Mouse (Mus musculus): ENCODE measurements at regions not wholly inside any gene's neighbourhood (a gene's known extent, or its start where the extent isn't known, plus 50 kb on each side); places are given as distances from the start of the nearest gene placed in this dataset.

GRCm38 (mm10) chr15:41329286-41329685 is 1195.1 kb downstream of the 9330182O14Rik start:
- Histone ChIP-seq H3K36me3 (ENCODE audit: control insufficient read depth in 1 of 2, insufficient read depth in 2 of 2, low read length in 2 of 2) (no peaks in the 10 kb centered on the region), H3K4me3 (ENCODE audit: control insufficient read depth in 1 of 2, insufficient read depth in 1 of 2, low read depth in 2 of 2, low read length in 2 of 2) (no peak overlapping the region), H3K9me3 (replicated peaks; ENCODE audit: insufficient read depth, low read length) (no peaks in the 10 kb centered on the region), H3K27ac (ENCODE audit: control insufficient read depth, low read depth, low read length) (no peak overlapping the region), H3K27me3 (ENCODE audit: control insufficient read depth in 1 of 2, insufficient read depth in 2 of 2, low read length in 2 of 2) (no peaks in the 10 kb centered on the region), H3K79me2 (ENCODE audit: control insufficient read depth, insufficient read depth, low read length, poor library complexity) (no peaks in the 10 kb centered on the region), H3K9ac (ENCODE audit: control insufficient read depth, low read depth, low read length, poor library complexity, severe bottlenecking) (no peak overlapping the region), H3K4me1 (ENCODE audit: control insufficient read depth in 1 of 2, insufficient read depth in 2 of 2, low read length in 2 of 2) (peaks cover 0 to 2% of the 10 kb centered on the region in 2 experiments; a peak in 1 of 4 replicates)
- TF ChIP-seq TBP (IDR thresholded peaks at IDR 0.05; ENCODE audit: low read depth, low read length) (no peak), GABPA (IDR thresholded peaks at IDR 0.05; ENCODE audit: low read depth, low read length) (peak; percentile 62; the same call in 1 of the 2 replicates)
- no peak for DNase-seq (ENCODE audit: low read depth, low spot score)

DNA sequence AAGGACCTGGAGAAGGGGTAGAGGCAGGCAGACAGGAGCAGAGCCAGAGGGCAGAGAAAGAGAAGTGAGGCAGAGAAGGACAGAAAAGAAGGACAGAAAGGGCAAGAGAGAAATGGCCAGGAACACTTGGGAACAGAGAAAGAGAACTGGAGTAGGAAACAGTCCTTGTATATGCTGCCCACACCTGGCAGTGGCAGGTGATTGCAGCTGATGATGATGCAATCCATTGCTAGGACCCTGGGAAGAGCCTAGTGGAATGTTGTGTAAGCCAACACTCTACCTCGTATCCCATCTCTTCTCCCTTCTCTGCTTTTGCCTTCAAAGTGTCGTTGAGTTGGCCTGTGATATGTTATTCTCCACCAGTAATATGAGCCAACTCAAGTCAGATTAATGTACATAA is 1195.9 kb downstream of the 9330182O14Rik start:
- H3K27me3 ChIP-seq (ENCODE audit: control insufficient read depth in 1 of 2, insufficient read depth in 2 of 2, low read length in 2 of 2), result no peaks in the 10 kb centered on the region
- H3K79me2 ChIP-seq (ENCODE audit: control insufficient read depth, insufficient read depth, low read length, poor library complexity), result no peaks in the 10 kb centered on the region
- TF ChIP-seq CTCF (IDR thresholded peaks at IDR 0.05 in 2 of 3, conservative IDR thresholded peaks at IDR 0.05 in 1 of 3; ENCODE audit: control insufficient read depth in 1 of 3, insufficient read depth in 1 of 3, low read depth in 2 of 3, low read length in 3 of 3, poor library complexity in 1 of 3, severe bottlenecking in 1 of 3), result peak in 1 of 3 experiments; percentile 3; a peak in 1 of 6 replicates
- TF ChIP-seq POLR2AphosphoS5 (IDR thresholded peaks at IDR 0.05; ENCODE audit: borderline replicate concordance, low read depth, low read length), result no peak
- no peaks in the 10 kb centered on the region for H3K9me3 ChIP-seq (replicated peaks; ENCODE audit: insufficient read depth, low read length)
- H3K4me3 ChIP-seq (ENCODE audit: control insufficient read depth in 1 of 2, insufficient read depth in 1 of 2, low read depth in 2 of 2, low read length in 2 of 2), result no peak overlapping the region
- H3K27ac ChIP-seq (ENCODE audit: control insufficient read depth, low read depth, low read length), result no peak overlapping the region
- no peaks in the 10 kb centered on the region for H3K36me3 ChIP-seq (ENCODE audit: control insufficient read depth in 1 of 2, insufficient read depth in 2 of 2, low read length in 2 of 2)
- no peak overlapping the region for H3K9ac ChIP-seq (ENCODE audit: control insufficient read depth, low read depth, low read length, poor library complexity, severe bottlenecking)
- H3K4me1 ChIP-seq (ENCODE audit: control insufficient read depth in 1 of 2, insufficient read depth in 2 of 2, low read length in 2 of 2), result peaks cover 0 to 2% of the 10 kb centered on the region in 2 experiments; a peak in 1 of 4 replicates
- DNase-seq (ENCODE audit: low read depth, low spot score), result no peak

DNA sequence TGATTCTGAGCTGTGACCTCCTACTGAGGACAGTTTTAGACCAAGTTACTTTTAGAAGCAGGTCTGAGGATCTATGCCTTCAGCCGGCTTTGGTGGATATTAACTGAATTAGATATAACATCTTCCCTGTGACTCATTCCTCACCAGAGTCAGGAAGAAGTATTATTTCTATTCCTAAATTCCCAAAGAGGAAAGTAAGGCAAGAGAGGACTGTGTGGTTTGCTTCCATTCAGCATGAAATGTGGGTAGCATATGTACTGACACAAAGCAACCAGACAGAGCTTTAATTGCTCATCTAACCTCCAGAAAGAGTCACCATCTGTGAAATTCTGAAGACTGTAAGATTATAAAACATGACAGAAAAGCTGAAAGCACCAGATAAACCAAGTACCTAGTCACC is 1198.3 kb downstream of the 9330182O14Rik start:
- Histone ChIP-seq H3K4me3 (ENCODE audit: control insufficient read depth in 1 of 2, insufficient read depth in 1 of 2, low read depth in 2 of 2, low read length in 2 of 2) (no peak overlapping the region), H3K79me2 (ENCODE audit: control insufficient read depth, insufficient read depth, low read length, poor library complexity) (no peaks in the 10 kb centered on the region), H3K27ac (ENCODE audit: control insufficient read depth, low read depth, low read length) (no peak overlapping the region), H3K9me3 (replicated peaks; ENCODE audit: insufficient read depth, low read length) (no peaks in the 10 kb centered on the region), H3K36me3 (ENCODE audit: control insufficient read depth in 1 of 2, insufficient read depth in 2 of 2, low read length in 2 of 2) (no peaks in the 10 kb centered on the region), H3K9ac (ENCODE audit: control insufficient read depth, low read depth, low read length, poor library complexity, severe bottlenecking) (no peak overlapping the region), H3K27me3 (ENCODE audit: control insufficient read depth in 1 of 2, insufficient read depth in 2 of 2, low read length in 2 of 2) (no peaks in the 10 kb centered on the region), H3K4me1 (ENCODE audit: control insufficient read depth in 1 of 2, insufficient read depth in 2 of 2, low read length in 2 of 2) (peaks cover 0 to 2% of the 10 kb centered on the region in 2 experiments; a peak in 1 of 4 replicates)
- no peak for DNase-seq (ENCODE audit: low read depth, low spot score)
- no peak for TF ChIP-seq MAX (IDR thresholded peaks at IDR 0.05; ENCODE audit: low read length)
- TF ChIP-seq MYC (IDR thresholded peaks at IDR 0.05; ENCODE audit: low read depth, low read length), result no peak
- TF ChIP-seq CHD1 (IDR thresholded peaks at IDR 0.05; ENCODE audit: low read depth, low read length), result no peak
- no peak for TF ChIP-seq NRF1 (IDR thresholded peaks at IDR 0.05; ENCODE audit: insufficient read depth, low read depth, low read length, poor library complexity, severe bottlenecking)
- no peak for TF ChIP-seq TBP (IDR thresholded peaks at IDR 0.05; ENCODE audit: low read depth, low read length)
- no peak for TF ChIP-seq ETS1 (IDR thresholded peaks at IDR 0.05; ENCODE audit: low read depth, low read length)
- no peak for TF ChIP-seq GATA1 (IDR thresholded peaks at IDR 0.05; ENCODE audit: low read depth, low read length)
- no peak for TF ChIP-seq ELF1 (IDR thresholded peaks at IDR 0.05; ENCODE audit: low read depth, low read length)
- TF ChIP-seq POLR2AphosphoS2 (IDR thresholded peaks at IDR 0.05; ENCODE audit: low read length), result no peak
- TF ChIP-seq BHLHE40 (IDR thresholded peaks at IDR 0.05; ENCODE audit: borderline replicate concordance, low read depth, low read length), result no peak
- no peak for TF ChIP-seq CTCF (IDR thresholded peaks at IDR 0.05 in 2 of 3, conservative IDR thresholded peaks at IDR 0.05 in 1 of 3; ENCODE audit: control insufficient read depth in 1 of 3, insufficient read depth in 1 of 3, low read depth in 2 of 3, low read length in 3 of 3, poor library complexity in 1 of 3, severe bottlenecking in 1 of 3)
- TF ChIP-seq GABPA (IDR thresholded peaks at IDR 0.05; ENCODE audit: low read depth, low read length), result no peak
- TF ChIP-seq JUND (IDR thresholded peaks at IDR 0.05; ENCODE audit: low read depth, low read length), result no peak
- TF ChIP-seq KAT2A (conservative IDR thresholded peaks at IDR 0.05; ENCODE audit: low read depth, low read length), result no peak
- no peak for TF ChIP-seq USF1 (IDR thresholded peaks at IDR 0.05; ENCODE audit: low read depth, low read length)
- TF ChIP-seq MEF2A (IDR thresholded peaks at IDR 0.05; ENCODE audit: extremely low read depth, insufficient replicate concordance, low read depth, low read length, poor library complexity, severe bottlenecking), result no peak
- TF ChIP-seq ZKSCAN1 (IDR thresholded peaks at IDR 0.05; ENCODE audit: low read depth, low read length), result no peak
- TF ChIP-seq CHD2 (IDR thresholded peaks at IDR 0.05; ENCODE audit: low read length), result no peak

Measured in MEL (cell line).